Mouse (Mus musculus): ENCODE measurements at regions not wholly inside any gene's neighbourhood (a gene's known extent, or its start where the extent isn't known, plus 50 kb on each side); places are given as distances from the start of the nearest gene placed in this dataset.

- DNase-seq (ENCODE audit: low spot score): peak; percentile 83
- ATAC-seq (ENCODE audit: low FRiP score): peak; percentile 79
- Histone ChIP-seq H3K4me1 (replicated peaks; ENCODE audit: control insufficient read depth, insufficient read depth, low read length) (no peaks in the 10 kb centered on the region), H3K9me3 (ENCODE audit: control insufficient read depth, low read length) (no peaks in the 10 kb centered on the region), H3K9ac (ENCODE audit: low read depth, low read length) (no peak overlapping the region), H3K27ac (ENCODE audit: low read depth, low read length) (no peak overlapping the region), H3K4me3 (ENCODE audit: low read depth, low read length) (no peak overlapping the region), H3K27me3 (ENCODE audit: control insufficient read depth, insufficient read depth, low read length) (no peaks in the 10 kb centered on the region), H3K4me2 (replicated peaks; ENCODE audit: low read depth, low read length) (no peak overlapping the region), H3K36me3 (ENCODE audit: control insufficient read depth, insufficient read depth, low read length) (no peaks in the 10 kb centered on the region)
- WGBS: 29% methylated on average over 14 of the region's 14 CpGs
These were observed 454.1 kb upstream of the Sel1l start for GRCm38 (mm10) chr12:92302951-92303591.

- Histone ChIP-seq H3K9me3 (ENCODE audit: control insufficient read depth, low read length) (no peaks in the 10 kb centered on the region), H3K36me3 (ENCODE audit: control insufficient read depth, insufficient read depth, low read length) (no peaks in the 10 kb centered on the region), H3K4me2 (replicated peaks; ENCODE audit: low read depth, low read length) (no peak overlapping the region), H3K27ac (ENCODE audit: low read depth, low read length) (no peak overlapping the region), H3K9ac (ENCODE audit: low read depth, low read length) (no peak overlapping the region), H3K27me3 (ENCODE audit: control insufficient read depth, insufficient read depth, low read length) (no peaks in the 10 kb centered on the region), H3K4me1 (replicated peaks; ENCODE audit: control insufficient read depth, insufficient read depth, low read length) (0 out of 2 replicates have a peak, but pooled peaks cover 2% of the 10 kb centered on the region), H3K4me3 (ENCODE audit: low read depth, low read length) (no peak overlapping the region)
- no peak for DNase-seq (ENCODE audit: low spot score)
- 84% methylated on average over 4 of the region's 4 CpGs for WGBS
- no peak for ATAC-seq (ENCODE audit: low FRiP score)
These were observed 445.9 kb upstream of the Sel1l start for GRCm38 (mm10) chr12:92294887-92295286.

- H3K4me1 ChIP-seq (replicated peaks; ENCODE audit: control insufficient read depth, insufficient read depth, low read length): 0 out of 2 replicates have a peak, but pooled peaks cover 2% of the 10 kb centered on the region
- H3K36me3 ChIP-seq (ENCODE audit: control insufficient read depth, insufficient read depth, low read length): no peaks in the 10 kb centered on the region
- ATAC-seq (ENCODE audit: low FRiP score) (peak; percentile 41; the same call in 1 of the 2 replicates), DNase-seq (ENCODE audit: low spot score) (no peak)
- H3K9me3 ChIP-seq (ENCODE audit: control insufficient read depth, low read length): no peaks in the 10 kb centered on the region
- no peaks in the 10 kb centered on the region for H3K27me3 ChIP-seq (ENCODE audit: control insufficient read depth, insufficient read depth, low read length)
- no peak overlapping the region for H3K4me3 ChIP-seq (ENCODE audit: low read depth, low read length)
- H3K9ac ChIP-seq (ENCODE audit: low read depth, low read length): peak overlapping the region; percentile 44; the same call in 1 of the 2 replicates
- peak overlapping the region; percentile 77; the same call in 1 of the 2 replicates for H3K27ac ChIP-seq (ENCODE audit: low read depth, low read length)
- no peak overlapping the region for H3K4me2 ChIP-seq (replicated peaks; ENCODE audit: low read depth, low read length)
These were observed 444.4 kb upstream of the Sel1l start for GRCm38 (mm10) chr12:92293341-92293720.

GRCm38 (mm10) chr12:92292460-92293340 is 443.7 kb upstream of the Sel1l start:
- Histone ChIP-seq H3K9ac (ENCODE audit: low read depth, low read length) (peak overlapping the region; percentile 44; the same call in 1 of the 2 replicates), H3K4me2 (replicated peaks; ENCODE audit: low read depth, low read length) (peak overlapping the region; percentile 25; the same call in 1 of the 2 replicates), H3K27me3 (ENCODE audit: control insufficient read depth, insufficient read depth, low read length) (no peaks in the 10 kb centered on the region), H3K36me3 (ENCODE audit: control insufficient read depth, insufficient read depth, low read length) (no peaks in the 10 kb centered on the region), H3K27ac (ENCODE audit: low read depth, low read length) (peak overlapping the region; percentile 77), H3K9me3 (ENCODE audit: control insufficient read depth, low read length) (no peaks in the 10 kb centered on the region), H3K4me3 (ENCODE audit: low read depth, low read length) (no peak overlapping the region), H3K4me1 (replicated peaks; ENCODE audit: control insufficient read depth, insufficient read depth, low read length) (0 out of 2 replicates have a peak, but pooled peaks cover 2% of the 10 kb centered on the region)
- ATAC-seq (ENCODE audit: low FRiP score) (peak; percentile 83), DNase-seq (ENCODE audit: low spot score) (peak; percentile 59)
- 11% methylated on average over 11 of the region's 11 CpGs for WGBS

GRCm38 (mm10) chr12:92291490-92291889 is 442.5 kb upstream of the Sel1l start:
- no peak overlapping the region for H3K27ac ChIP-seq (ENCODE audit: low read depth, low read length)
- no peaks in the 10 kb centered on the region for H3K27me3 ChIP-seq (ENCODE audit: control insufficient read depth, insufficient read depth, low read length)
- no peak overlapping the region for H3K9ac ChIP-seq (ENCODE audit: low read depth, low read length)
- H3K4me2 ChIP-seq (replicated peaks; ENCODE audit: low read depth, low read length): no peak overlapping the region
- DNase-seq (ENCODE audit: low spot score) (no peak), ATAC-seq (ENCODE audit: low FRiP score) (no peak)
- H3K9me3 ChIP-seq (ENCODE audit: control insufficient read depth, low read length): no peaks in the 10 kb centered on the region
- WGBS: 93% methylated on average over 1 of the region's 1 CpGs
- no peaks in the 10 kb centered on the region for H3K36me3 ChIP-seq (ENCODE audit: control insufficient read depth, insufficient read depth, low read length)
- no peak overlapping the region for H3K4me3 ChIP-seq (ENCODE audit: low read depth, low read length)
- H3K4me1 ChIP-seq (replicated peaks; ENCODE audit: control insufficient read depth, insufficient read depth, low read length): 0 out of 2 replicates have a peak, but pooled peaks cover 2% of the 10 kb centered on the region

GRCm38 (mm10) chr12:92285511-92285910 is 436.6 kb upstream of the Sel1l start:
- Histone ChIP-seq H3K9me3 (ENCODE audit: control insufficient read depth, low read length) (no peaks in the 10 kb centered on the region), H3K9ac (ENCODE audit: low read depth, low read length) (no peak overlapping the region), H3K36me3 (ENCODE audit: control insufficient read depth, insufficient read depth, low read length) (no peaks in the 10 kb centered on the region), H3K27me3 (ENCODE audit: control insufficient read depth, insufficient read depth, low read length) (no peaks in the 10 kb centered on the region), H3K27ac (ENCODE audit: low read depth, low read length) (no peak overlapping the region), H3K4me2 (replicated peaks; ENCODE audit: low read depth, low read length) (no peak overlapping the region), H3K4me1 (replicated peaks; ENCODE audit: control insufficient read depth, insufficient read depth, low read length) (no peaks in the 10 kb centered on the region), H3K4me3 (ENCODE audit: low read depth, low read length) (no peak overlapping the region)
- ATAC-seq (ENCODE audit: low FRiP score) (no peak), DNase-seq (ENCODE audit: low spot score) (no peak)
- 93% methylated on average over 5 of the region's 5 CpGs for WGBS

- no peaks in the 10 kb centered on the region for H3K36me3 ChIP-seq (ENCODE audit: control insufficient read depth, insufficient read depth, low read length)
- H3K27ac ChIP-seq (ENCODE audit: low read depth, low read length): no peak overlapping the region
- no peaks in the 10 kb centered on the region for H3K9me3 ChIP-seq (ENCODE audit: control insufficient read depth, low read length)
- no peak overlapping the region for H3K4me2 ChIP-seq (replicated peaks; ENCODE audit: low read depth, low read length)
- no peaks in the 10 kb centered on the region for H3K27me3 ChIP-seq (ENCODE audit: control insufficient read depth, insufficient read depth, low read length)
- ATAC-seq (ENCODE audit: low FRiP score) (no peak), DNase-seq (ENCODE audit: low spot score) (no peak)
- no peaks in the 10 kb centered on the region for H3K4me1 ChIP-seq (replicated peaks; ENCODE audit: control insufficient read depth, insufficient read depth, low read length)
- no peak overlapping the region for H3K4me3 ChIP-seq (ENCODE audit: low read depth, low read length)
- 73% methylated on average over 1 of the region's 1 CpGs for WGBS
- H3K9ac ChIP-seq (ENCODE audit: low read depth, low read length): no peak overlapping the region
These were observed 431.5 kb upstream of the Sel1l start for GRCm38 (mm10) chr12:92280470-92280869.

GRCm38 (mm10) chr12:92251962-92252361 is 403.0 kb upstream of the Sel1l start:
- 48% methylated on average over 4 of the region's 4 CpGs for WGBS
- H3K4me2 ChIP-seq (replicated peaks; ENCODE audit: low read depth, low read length): no peak overlapping the region
- no peak overlapping the region for H3K27ac ChIP-seq (ENCODE audit: low read depth, low read length)
- no peak overlapping the region for H3K9ac ChIP-seq (ENCODE audit: low read depth, low read length)
- H3K4me1 ChIP-seq (replicated peaks; ENCODE audit: control insufficient read depth, insufficient read depth, low read length): no peaks in the 10 kb centered on the region
- no peaks in the 10 kb centered on the region for H3K36me3 ChIP-seq (ENCODE audit: control insufficient read depth, insufficient read depth, low read length)
- H3K9me3 ChIP-seq (ENCODE audit: control insufficient read depth, low read length): no peaks in the 10 kb centered on the region
- no peak overlapping the region for H3K4me3 ChIP-seq (ENCODE audit: low read depth, low read length)
- ATAC-seq (ENCODE audit: low FRiP score): no peak
- no peaks in the 10 kb centered on the region for H3K27me3 ChIP-seq (ENCODE audit: control insufficient read depth, insufficient read depth, low read length)
- DNase-seq (ENCODE audit: low spot score): no peak

Data from hindbrain, embryonic 11.5 days (tissue).